Mouse (Mus musculus) mouse trophoblast stem cell (cell line): ENCODE measurements around the gene 2310033P09Rik.

ENCODE experiments used
- in situ Hi-C, 2 experiments: fragments of 300-500 bp; cut with MseI, MboI; formaldehyde crosslinking; loops; 2 replicates in 1 of 2; 3 replicates in 1 of 2; pipeline ENCODE4 v1.15.1; 2025

2310033P09Rik gene

DNA sequence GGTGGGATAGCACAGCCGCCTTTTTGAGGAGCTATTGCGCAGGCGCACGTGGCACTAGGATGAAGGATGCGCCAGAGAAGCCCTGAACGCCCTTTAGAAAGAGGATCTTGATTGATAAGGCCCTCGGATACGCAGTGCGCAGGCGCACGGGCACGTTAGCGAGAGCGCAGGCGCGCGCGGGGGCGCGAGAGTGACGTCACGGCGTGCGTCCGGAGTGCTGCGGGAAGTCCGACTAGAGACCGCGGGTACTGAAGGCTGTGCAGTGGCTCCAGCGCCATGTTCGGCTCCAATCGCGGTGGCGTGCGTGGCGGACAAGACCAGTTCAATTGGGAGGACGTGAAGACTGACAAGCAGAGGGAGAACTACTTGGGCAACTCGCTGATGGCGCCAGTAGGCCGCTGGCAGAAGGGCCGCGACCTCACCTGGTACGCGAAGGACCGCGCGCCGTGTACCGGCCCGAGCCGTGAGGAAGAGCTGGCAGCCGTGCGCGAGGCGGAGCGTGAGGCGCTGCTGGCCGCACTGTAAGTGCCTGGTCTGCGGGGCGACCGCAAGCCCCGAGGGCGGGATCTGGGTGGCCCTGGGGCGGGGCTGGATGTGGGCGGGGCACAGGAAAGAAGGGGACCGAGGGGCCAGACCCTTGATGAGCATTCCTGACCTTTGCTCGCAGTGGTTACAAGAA lies at the start of gene 2310033P09Rik:
Gene 2310033P09Rik (plus strand): TSS at position 169 of the 679 bp plus-strand sequence.
- in situ Hi-C loops: no loop called here

DNA sequence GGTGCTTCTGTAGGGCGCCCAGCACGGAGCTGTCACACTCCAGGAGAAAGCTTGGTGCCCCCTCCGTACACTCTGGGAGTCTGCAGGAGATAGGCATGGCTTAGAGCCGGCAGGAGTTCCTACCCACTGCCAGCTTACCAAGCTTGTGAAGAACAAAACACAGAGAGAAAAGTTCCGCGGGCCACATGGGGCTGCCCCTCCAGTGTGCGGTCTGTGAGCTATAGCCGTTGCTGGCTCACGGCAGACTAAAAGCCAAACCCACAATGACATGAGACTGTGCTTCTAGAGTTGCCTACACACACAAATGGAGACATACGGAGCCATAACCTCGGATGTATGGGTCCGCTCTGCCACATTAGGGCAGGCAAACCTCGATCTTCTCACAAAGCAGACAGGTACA lies 49.0 kb upstream of the 2310033P09Rik start:
- in situ Hi-C loops: no loop called here

DNA sequence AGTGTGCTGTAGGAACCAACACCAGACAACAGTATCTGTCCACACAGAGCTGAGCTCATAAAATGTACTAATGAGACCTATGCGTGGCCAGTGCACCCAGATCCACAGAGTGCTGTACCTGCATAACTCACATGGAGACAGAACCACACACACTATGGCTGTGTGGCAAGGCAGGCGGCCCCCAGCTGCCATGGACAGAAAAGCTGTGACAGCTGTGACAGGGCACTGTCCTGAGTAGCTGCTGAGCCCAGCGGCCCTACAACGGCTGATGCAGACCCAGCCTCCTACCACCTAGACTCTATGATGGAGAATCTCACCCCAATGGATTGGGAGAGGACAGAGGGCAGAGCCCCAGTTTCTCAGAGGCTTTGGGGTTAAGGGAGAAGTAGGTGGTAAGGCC lies 48.6 kb upstream of the 2310033P09Rik start:
- in situ Hi-C loops: no loop called here

DNA sequence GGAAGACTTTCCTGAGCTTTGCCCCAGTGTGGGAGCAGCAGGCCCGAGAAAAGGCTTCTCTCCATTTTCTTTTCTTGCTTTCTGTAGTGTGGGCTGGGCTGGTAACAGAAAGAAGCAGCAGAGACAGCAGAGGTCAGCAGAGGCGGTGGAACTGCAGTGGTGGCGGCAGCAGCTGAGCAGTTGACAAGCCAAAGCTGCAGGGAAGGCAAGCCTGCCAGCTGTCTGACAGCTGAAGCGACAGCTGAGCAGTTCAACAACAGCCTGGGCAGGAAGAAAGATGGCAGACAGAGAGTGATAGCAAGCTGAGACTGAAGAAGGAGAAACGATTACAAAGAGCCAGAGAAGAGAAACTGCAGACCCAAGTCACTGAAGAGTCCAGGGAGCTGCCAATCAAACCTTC lies 46.7 kb upstream of the 2310033P09Rik start:
- in situ Hi-C loops: no loop called here

DNA sequence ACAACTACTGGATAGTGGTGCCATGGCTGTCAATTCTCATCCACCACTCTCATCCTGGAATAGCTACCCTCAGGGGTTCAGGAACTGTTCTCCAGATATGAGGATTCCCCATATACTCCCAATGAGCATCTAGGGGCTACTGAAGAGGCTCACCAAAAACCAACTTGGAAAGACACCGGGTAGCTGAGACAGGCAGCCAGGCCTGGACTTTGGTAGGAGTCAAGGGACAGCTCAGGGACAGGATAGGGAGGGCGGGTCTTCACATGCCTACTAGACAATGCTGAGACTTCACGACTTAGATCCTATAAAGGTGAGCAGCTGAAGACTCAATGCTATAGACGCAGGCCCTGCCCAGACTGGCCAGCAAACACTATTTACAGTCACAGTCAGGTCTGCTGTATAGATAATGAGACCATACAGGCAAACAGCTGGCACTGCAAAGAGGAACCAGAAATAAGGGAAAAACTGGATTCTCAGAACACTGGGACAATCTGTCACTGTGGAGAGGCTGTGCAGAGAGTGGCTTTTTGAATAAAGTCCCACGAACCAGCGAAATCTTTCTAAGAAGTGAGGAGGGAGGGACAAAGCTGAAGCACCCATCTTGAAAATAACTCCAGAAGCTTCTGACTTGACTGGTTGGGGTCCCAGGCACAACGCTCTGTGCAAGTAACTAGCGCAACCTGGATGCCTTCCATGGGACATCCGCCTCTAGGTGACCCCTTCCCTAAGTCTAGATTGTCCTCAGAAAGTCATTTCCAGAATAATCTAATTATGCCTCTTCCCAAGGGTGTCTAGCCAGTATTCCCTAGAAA lies 45.5 kb upstream of the 2310033P09Rik start:
- in situ Hi-C loops: no loop called here

DNA sequence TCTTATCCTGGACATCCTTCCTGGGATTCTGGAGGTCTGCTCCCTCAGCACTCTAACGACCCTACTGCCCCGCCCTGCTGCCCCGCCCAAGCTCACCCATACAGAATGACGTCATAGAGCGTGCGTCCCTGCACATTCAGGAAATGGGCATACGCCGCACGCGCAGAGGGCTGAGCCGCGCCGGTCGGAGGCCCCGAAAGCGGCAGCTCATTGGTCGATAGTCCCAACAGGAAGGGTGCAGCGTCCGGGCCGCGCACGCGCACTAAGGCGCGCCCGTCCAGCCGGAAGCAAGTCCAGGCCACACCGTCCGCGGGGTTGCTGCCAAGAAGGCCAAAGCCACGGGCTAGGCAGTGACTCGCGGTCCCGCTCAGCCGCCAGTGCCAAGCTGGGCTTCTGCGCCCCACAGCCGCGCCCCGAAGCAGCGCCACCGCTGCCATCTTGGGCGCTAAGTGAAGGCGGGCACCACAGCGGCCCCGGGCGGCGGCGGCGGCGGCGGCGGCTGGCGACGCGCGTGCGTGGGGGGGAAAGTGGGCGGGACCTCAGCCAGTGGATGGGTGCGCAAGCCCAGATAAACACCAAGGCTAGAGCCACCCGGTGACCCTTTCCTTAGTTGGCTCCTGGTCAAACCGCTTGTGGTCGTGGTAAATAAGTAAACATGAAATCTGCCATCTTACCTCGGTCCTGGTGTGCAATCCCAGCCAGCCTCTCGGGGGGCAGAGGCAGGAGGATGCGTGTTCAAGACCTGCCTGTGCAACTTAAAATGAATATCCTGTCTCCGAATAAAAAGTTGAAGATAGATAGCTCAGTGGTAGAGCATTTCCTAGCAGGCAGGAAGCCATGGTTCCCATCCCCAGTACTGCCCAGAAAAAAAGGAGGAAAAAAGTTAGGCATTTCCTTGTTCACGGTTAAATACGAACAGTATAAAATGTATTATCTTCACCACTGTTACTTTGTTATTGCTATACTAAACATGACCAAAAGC lies 44.6 kb upstream of the 2310033P09Rik start, which contains the start of gene Iba57:
Gene Iba57 (minus strand): TSS at position 485 of the 982 bp plus-strand sequence.
- in situ Hi-C loops: no loop called here

DNA sequence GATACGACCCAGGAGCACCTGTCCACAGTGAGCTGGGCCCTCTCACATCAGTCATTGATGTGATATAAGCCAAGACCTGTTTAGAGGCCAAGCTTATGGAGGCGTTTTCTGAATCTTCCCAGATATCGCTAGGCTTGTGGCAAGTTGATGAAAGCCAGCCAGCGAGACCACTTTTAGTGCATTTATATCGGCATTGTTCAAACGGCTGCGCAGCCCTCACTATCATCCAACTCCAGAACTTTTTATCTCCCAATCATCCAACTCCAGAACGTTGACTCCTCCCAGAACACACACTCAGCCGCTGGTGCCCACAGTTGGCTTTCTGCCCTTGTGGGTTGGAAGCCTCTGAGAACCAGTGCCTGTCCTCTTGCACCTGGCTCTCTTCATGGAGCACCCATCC lies 43.7 kb upstream of the 2310033P09Rik start:
- in situ Hi-C loops: no loop called here

DNA sequence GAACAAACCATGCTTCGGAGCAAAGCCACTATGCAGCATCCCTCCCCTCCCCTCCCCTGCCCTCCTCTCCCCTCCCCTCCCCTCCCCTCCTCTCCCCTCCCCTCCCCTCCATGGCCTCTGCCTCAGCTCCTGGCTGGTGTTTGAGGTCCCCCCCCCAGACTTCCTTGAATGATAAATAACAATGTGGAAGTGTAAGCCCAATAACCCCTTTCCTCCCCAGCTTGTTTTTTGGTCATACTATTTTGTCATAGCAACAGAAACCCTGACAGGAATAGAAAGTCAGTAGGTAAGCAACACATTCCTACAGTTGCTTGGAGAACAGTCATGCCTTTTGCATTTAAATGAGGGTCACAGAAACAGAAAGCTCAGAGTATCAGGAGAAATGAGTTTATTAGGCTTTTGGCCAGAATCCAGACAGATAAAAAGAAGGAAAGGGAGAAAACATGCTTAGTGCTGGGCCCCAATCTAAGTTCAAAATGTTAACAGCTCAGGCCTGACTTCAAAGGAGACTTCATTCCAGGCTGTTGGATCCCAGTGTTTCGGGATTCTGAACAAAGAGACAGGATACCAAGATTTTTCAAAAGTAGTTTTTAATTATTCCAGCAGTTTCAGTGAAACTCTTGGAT lies 42.4 kb upstream of the 2310033P09Rik start:
- in situ Hi-C loops: no loop called here

DNA sequence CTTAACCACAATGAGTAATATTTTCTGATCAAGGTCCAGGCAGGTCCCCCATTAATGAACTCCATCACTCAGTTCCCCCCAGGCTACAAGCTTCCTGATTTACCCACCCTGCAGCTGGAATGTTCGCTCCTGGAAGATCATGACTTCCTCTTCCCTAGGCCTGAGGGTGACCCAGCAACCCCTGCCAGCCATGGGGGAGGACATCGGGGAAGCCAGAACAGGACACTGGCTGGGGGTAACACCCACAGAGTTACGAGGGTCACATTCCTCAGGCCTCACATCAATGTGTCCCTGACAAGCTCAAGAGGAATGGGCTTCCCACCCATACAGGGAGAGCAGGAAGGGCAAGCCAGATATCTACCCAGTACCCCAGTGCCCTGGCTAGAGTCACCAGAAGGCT lies 38.3 kb upstream of the 2310033P09Rik start:
- in situ Hi-C loops: no loop called here

DNA sequence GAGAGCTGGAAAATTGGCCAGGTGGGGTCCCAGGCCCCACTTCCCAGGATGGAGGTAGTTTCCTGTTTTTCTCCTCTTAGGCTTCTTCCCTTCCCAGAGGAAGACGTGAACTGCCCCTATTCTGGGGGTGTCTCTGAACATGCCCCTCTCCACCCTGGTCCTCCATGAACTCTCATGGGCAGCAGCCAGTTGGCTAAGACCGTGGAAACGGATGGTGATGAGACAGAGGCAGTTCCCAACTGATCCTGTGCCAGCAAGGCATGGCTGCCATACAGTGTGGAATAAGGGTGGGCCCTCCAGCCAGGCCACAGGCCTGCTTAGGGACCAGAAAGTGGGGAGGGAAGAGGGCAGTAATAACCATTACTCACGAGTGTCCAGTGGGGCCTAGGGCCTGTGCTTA lies 37.6 kb upstream of the 2310033P09Rik start:
- in situ Hi-C loops: no loop called here

DNA sequence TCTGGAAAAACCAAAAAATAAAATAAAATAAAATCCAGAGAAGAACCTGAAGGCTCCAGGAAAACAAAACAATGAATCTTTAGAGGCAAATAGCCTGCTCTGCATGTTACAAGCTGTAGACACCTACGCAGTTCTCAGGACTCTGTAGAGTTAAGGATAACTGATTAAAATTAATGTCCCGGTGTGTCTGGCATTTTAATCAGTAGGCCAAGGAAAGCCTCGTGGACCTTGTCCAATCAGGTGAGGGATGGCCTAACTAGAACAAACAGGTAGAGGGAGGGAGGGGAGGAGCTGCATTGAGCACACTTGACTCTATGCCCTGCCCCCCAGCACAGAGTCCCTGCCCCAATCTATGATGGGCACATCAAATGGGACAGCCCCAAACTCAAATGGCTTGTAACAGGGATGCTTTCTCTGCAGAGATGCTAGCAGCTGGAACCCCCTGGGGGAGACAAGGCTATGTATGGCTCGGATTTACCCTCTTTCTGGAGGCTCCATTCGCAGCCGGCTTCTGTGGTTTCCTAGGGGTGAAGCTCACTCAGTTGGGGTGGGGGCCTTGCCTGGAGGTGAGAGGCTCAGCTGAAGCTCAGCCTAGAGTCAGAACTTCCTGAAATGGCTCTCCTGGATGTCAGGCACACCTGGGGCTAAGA lies 33.8 kb upstream of the 2310033P09Rik start:
- in situ Hi-C loops: no loop called here

DNA sequence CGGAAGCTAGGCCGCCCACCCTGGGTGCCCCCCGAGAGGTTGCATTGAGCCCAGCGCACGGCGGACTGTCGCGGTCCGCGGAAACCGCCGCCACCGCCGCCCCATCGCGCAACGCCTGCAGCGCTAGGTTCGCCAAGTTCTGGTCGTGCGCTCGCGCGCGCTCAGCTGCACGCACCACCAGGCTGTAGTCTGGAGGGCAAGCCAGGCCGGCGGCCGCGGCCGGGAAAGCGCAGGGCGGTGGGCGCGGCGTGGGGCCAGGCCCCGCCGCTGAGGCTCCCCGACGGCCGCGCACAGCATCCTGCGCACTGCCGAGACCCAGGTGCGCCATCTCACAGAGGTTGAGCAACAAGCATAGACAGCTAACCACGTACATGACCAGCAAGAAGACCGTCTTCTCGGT lies 31.6 kb upstream of the 2310033P09Rik start:
- in situ Hi-C loops: no loop called here

DNA sequence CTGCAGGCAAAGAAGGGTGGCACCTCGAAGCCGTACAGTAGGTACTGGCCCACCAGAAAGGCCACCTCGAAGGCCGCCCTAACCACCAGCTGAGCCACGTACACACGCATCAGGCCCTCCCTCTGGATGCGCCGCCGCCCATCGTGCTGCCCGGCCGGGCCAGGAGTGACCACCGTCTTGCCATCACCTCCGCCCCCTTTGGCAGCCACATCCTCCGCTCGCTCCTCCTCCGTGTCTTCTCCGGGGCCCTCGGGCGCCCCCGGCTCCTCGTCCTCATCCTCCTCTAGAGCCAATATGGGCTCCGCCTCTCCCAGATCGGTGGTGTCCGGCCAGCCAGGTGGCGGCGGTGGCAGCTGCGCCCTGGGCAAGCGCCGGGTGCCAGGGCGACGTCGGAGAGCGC lies 31.2 kb upstream of the 2310033P09Rik start:
- in situ Hi-C loops: no loop called here

DNA sequence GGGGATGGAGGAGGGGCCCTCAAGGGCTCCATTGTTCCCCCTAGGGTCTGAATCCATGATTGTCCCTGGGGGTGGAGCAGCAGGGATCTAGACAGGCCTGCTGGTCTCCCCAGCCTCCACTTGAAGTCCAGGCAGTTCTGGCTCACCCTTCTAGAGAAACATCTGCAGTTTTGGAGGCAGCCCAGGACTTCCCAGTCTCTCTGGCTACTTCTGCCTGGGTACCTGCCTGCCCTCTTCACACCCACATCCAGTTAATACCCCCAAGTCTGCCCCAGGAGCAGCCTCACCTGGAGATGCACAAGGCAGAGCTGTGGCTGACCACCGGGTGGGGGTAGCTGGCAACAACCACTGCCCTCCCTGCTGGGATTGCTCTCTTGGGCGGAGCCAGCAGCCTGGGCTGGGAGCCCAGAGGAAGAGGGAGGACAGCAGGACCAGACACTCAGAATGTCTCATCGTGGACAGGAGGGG lies 25.2 kb upstream of the 2310033P09Rik start, which contains the start of gene Gjc2:
Gene Gjc2 (minus strand): TSS at position 350 of the 468 bp plus-strand sequence.
- in situ Hi-C loops: loop anchor here in 1 of 2 experiments (10.0 kb wide), 1 partner anchor 88 kb away; no protein-coding TSS in a partner anchor

DNA sequence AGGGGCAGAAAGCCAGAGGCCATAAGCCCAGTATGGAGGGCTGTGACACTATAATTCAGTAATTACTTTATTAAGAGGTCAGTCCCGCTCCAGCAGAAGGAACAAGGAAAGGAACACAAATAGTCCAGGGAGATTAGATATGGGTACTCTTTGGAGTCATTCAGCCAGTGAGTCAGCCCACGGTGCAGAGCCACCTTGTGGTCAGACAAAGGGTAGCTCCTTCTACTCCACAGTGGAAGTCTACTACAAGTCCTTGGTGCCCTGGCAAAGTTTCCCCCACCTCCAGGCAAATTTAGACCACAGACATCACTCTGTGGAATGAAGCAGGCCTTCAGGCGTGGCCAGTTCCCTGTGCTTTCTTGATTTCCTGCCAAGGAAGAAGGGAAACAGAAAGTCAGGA lies 24.3 kb upstream of the 2310033P09Rik start:
- in situ Hi-C loops: loop anchor here in 1 of 2 experiments (10.0 kb wide), 1 partner anchor 89 kb away; no protein-coding TSS in a partner anchor

DNA sequence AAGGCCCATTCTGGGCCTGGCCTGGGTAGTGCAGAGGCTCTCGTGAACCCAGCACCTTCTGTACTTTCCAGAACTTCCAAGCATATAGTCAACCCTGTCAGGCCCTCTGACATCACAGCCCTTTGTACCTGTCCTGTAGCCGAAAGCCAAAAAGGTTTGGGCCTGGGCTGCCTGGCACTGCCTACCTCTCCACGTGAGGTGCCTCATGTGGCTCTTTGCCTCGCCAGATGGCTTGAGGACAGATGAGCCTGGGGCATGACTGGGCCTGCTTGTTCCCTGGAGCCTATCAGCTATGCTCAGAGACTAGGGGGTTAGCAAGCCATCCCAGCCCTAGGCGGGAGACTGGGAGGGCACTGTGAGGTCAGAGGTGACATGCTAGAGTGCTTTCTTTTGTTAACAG lies 22.6 kb upstream of the 2310033P09Rik start:
- in situ Hi-C loops: loop anchor here in 1 of 2 experiments (10.0 kb wide), 1 partner anchor 91 kb away; no protein-coding TSS in a partner anchor

DNA sequence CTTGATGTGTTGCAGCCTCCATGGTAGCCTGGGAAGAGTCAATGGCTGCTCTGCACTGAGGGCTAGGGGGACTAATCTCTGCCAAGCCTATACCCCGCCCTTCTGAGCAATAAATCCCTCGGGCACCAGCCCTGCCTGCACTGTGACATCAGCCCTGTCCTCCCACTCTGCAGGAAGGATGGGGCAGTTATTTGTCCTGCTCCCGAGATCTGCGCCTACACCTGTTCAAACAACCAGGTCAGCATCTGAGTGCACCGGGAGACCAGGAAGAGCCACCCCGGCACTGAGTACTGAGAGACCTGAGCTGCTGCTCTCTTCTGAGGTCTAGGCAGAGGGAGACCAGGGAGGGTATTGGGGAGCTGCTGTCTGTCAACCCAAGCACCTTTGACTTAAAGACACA lies 20.4 kb upstream of the 2310033P09Rik start:
- in situ Hi-C loops: loop anchor here in 1 of 2 experiments (10.0 kb wide), 1 partner anchor 93 kb away; no protein-coding TSS in a partner anchor

DNA sequence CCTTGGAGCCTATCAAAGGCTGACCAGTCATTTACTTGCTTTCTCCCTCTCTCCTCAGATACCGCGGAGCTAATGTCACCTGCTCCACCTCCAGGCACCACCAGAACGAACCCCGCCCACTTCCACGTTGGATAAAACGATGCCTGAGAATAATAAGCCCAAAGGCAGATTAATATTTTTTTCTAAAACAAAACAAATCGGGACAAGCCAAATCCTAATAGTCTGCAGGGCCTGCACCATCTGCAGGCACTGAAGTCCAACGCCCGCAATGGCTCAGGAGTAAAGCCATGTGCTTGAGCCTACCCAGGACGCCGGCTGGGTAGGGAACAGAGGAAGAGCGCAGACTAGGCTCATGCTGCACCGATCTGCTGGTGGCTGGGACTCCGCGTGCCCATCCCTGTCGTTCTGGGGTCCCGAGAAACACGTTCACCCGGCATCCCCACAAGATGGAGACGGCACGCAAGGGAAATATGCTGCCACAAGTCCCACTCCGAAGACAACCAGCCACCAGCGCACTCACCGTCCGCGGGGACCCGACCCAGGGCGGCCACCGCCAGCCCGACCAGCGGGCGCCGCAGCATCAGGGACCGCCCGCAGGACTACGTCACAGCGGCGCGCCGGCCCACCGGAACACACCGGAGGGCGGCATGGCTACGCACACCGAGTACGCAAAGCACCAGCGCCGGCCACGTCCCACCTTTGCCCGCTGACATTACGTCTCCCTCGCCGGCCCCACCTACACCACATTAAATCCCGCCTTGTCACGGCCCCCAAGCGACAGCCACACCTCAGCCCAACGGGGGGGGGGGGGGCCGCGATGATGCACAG lies 16.7 kb upstream of the 2310033P09Rik start:
- in situ Hi-C loops: no loop called here

DNA sequence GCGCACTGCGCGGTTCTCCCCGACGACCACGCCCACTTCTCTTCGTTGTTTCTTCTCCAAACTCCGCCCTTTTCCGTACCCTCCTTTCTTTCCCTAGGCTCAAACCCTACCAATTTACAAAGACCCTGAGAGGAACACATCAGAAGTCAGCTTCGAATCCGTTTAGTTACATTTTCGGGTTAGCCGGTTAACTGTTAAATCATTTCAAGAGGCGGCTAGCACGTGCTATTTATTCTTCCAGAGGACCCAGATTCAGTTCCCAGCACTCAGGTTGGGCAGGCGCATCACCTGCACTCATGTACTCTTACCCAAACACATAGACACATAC lies 16.1 kb upstream of the 2310033P09Rik start, which contains the start of gene Guk1:
Gene Guk1 (minus strand): TSS at position 154 of the 328 bp plus-strand sequence.
- in situ Hi-C loops: no loop called here
